Mouse (Mus musculus) MN1 (cell line): ENCODE measurements at regions not wholly inside any gene's neighbourhood (a gene's known extent, or its start where the extent isn't known, plus 50 kb on each side); places are given as distances from the start of the nearest gene placed in this dataset.

Experiments
- DNase-seq: peaks from one replicate; pipeline ENCODE4 v3.0.0-alpha.2; 2016; ENCODE audit warnings: low spot score

- peak; percentile 88 for DNase-seq
Measured at GRCm38 (mm10) chr3:133876439-133877072, 331.6 kb upstream of the Tet2 start.

GRCm38 (mm10) chr3:133877310-133877709 is 332.4 kb upstream of the Tet2 start:
- DNase-seq, result peak; percentile 10

GRCm38 (mm10) chr3:133880626-133881025 is 335.7 kb upstream of the Tet2 start:
- DNase-seq, result no peak

GRCm38 (mm10) chr3:133901931-133902330 is 334.4 kb upstream of the Cxxc4 start:
- no peak for DNase-seq

GRCm38 (mm10) chr3:133922200-133922599 is 314.1 kb upstream of the Cxxc4 start:
- DNase-seq, result no peak

- DNase-seq, result no peak
Measured at GRCm38 (mm10) chr3:133965322-133965721, 271.0 kb upstream of the Cxxc4 start.

GRCm38 (mm10) chr3:133968176-133968575 is 268.1 kb upstream of the Cxxc4 start:
- DNase-seq, result no peak

- no peak for DNase-seq
Measured at GRCm38 (mm10) chr3:133972774-133973173, 263.5 kb upstream of the Cxxc4 start.

- no peak for DNase-seq
Measured at GRCm38 (mm10) chr3:133987681-133988080, 248.6 kb upstream of the Cxxc4 start.

- no peak for DNase-seq
Measured at GRCm38 (mm10) chr3:133993971-133994370, 242.3 kb upstream of the Cxxc4 start.

- DNase-seq, result no peak
Measured at GRCm38 (mm10) chr3:133999965-134000364, 236.3 kb upstream of the Cxxc4 start.

- DNase-seq, result no peak
Measured at GRCm38 (mm10) chr3:134000595-134000994, 235.7 kb upstream of the Cxxc4 start.

- DNase-seq, result peak; percentile 74
Measured at GRCm38 (mm10) chr3:134014805-134015204, 221.5 kb upstream of the Cxxc4 start.

GRCm38 (mm10) chr3:134015412-134015811 is 220.9 kb upstream of the Cxxc4 start:
- DNase-seq, result no peak

GRCm38 (mm10) chr3:134033862-134034261 is 202.4 kb upstream of the Cxxc4 start:
- DNase-seq, result peak; percentile 55

GRCm38 (mm10) chr3:134036310-134036934 is 199.9 kb upstream of the Cxxc4 start:
- no peak for DNase-seq

- DNase-seq, result no peak
Measured at GRCm38 (mm10) chr3:134050649-134051048, 185.6 kb upstream of the Cxxc4 start.

GRCm38 (mm10) chr3:134082461-134082860 is 153.8 kb upstream of the Cxxc4 start:
- DNase-seq, result no peak

- peak; percentile 86 for DNase-seq
Measured at GRCm38 (mm10) chr3:134099471-134100125, 136.7 kb upstream of the Cxxc4 start.

- no peak for DNase-seq
Measured at GRCm38 (mm10) chr3:134102151-134102738, 134.0 kb upstream of the Cxxc4 start.

GRCm38 (mm10) chr3:134104625-134105024 is 131.7 kb upstream of the Cxxc4 start:
- DNase-seq, result no peak

GRCm38 (mm10) chr3:134105112-134105511 is 131.2 kb upstream of the Cxxc4 start:
- no peak for DNase-seq

- no peak for DNase-seq
Measured at GRCm38 (mm10) chr3:134105567-134105966, 130.7 kb upstream of the Cxxc4 start.
